Mouse (Mus musculus) hindbrain, embryonic 14.5 days (tissue): ENCODE data around the gene Mthfd2l. TPM values are rescaled to one million over a fixed set of nuclear protein-coding genes. Genes with fewer than 3 reads are reported as not detected.

Experiments
- ATAC-seq: fragments of 200-750 bp; cut with Nextera tagmentation; 2 replicates; pipeline ENCODE4 v1.8.0; 2017; ENCODE audit warnings: moderate number of reproducible peaks, mild to moderate bottlenecking, moderate TSS enrichment, moderate library complexity; ENCODE audit not compliant: low FRiP score
- DNase-seq: peaks from one replicate; pipeline ENCODE4 v3.0.0-alpha.2; 2015; ENCODE audit warnings: low spot score
- H3K27ac ChIP-seq: fragments of 300-500 bp; sonication (generic); 2 replicates; pipeline ENCODE4 v1.5.1; 2014; ENCODE audit warnings: mild to moderate bottlenecking, moderate library complexity
- H3K27me3 ChIP-seq: fragments of 300-500 bp; sonication (generic); 2 replicates; pipeline ENCODE4 v1.6.1; 2014; ENCODE audit warnings: mild to moderate bottlenecking, low read length, mixed read lengths; ENCODE audit not compliant: control insufficient read depth, insufficient read depth
- H3K36me3 ChIP-seq: fragments of 300-500 bp; sonication (generic); replicated peaks from 2 replicates; pipeline ENCODE4 v1.6.1; 2014; ENCODE audit not compliant: control insufficient read depth, insufficient read depth
- H3K4me1 ChIP-seq: fragments of 300-500 bp; sonication (generic); replicated peaks from 2 replicates; pipeline ENCODE4 v1.6.1; 2014; ENCODE audit warnings: antibody characterized with exemption, low read length, mixed read lengths; ENCODE audit not compliant: control insufficient read depth, insufficient read depth
- H3K4me2 ChIP-seq: fragments of 300-500 bp; sonication (generic); replicated peaks from 2 replicates; pipeline ENCODE4 v1.6.1; 2014; ENCODE audit warnings: mild to moderate bottlenecking, moderate library complexity
- H3K4me3 ChIP-seq: fragments of 300-500 bp; sonication (generic); replicated peaks from 2 replicates; pipeline ENCODE4 v1.5.1; 2014; ENCODE audit warnings: mild to moderate bottlenecking, low read length
- H3K9ac ChIP-seq: fragments of 300-500 bp; sonication (generic); 2 replicates; pipeline ENCODE4 v1.6.1; 2014
- H3K9me3 ChIP-seq: fragments of 300-500 bp; sonication (generic); 2 replicates; pipeline ENCODE4 v1.6.1; 2016; ENCODE audit warnings: low read length; ENCODE audit not compliant: control insufficient read depth
- WGBS: fragments of 180-500 bp; shearing (Covaris S2); extraction: QIAGEN DNeasy Blood & Tissue Kit; methylation state at CpG from one replicate; pipeline ENCODE4 v1.1.7; 2014; 5-methylcytosine and 5-hydroxymethylcytosine counted together
- polyA plus RNA-seq: library from polyadenylated mRNA; unstranded; fragments of >200 nt; fragmentation: Nextera tagmentation; extraction: Ambion mirVana; gene quantifications from 2 replicates; pipeline ENCODE4 v1.2.1, GENCODE M21; 2014

Mthfd2l gene
- polyA plus RNA-seq, 1 experiment from 2014 or later, result 88.3 TPM

DNA sequence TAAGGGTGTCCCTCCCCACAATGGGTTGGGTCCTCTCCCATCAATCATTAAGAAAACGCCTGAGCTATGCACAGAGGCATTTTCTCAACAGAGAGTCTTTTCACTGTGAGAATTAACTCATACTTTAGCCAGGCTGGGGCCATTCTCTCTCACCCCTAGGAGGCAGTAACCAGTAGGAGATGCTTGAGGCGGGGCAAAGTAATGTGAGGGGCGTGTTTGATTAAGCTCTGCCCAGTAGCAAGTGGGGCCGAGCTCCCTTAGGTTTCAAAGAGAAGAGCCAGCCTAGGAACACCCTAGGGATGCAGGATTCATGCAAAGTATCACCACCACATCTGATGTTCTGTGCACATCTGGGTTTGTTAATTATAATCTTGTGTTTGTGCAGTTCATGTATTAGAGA lies 34.5 kb downstream of the Mthfd2l start:
- H3K27me3 ChIP-seq, result no peaks in the 10 kb centered on the region
- WGBS, result 65% methylated on average over 4 of the region's 4 CpGs
- H3K36me3 ChIP-seq, result 0 out of 2 replicates have a peak, but pooled peaks cover 10% of the 10 kb centered on the region
- no peak overlapping the region for H3K4me3 ChIP-seq
- no peak for DNase-seq
- H3K4me2 ChIP-seq, result no peak overlapping the region
- no peak for ATAC-seq
- no peaks in the 10 kb centered on the region for H3K9me3 ChIP-seq
- H3K9ac ChIP-seq, result no peak overlapping the region
- no peak overlapping the region for H3K27ac ChIP-seq
- no peaks in the 10 kb centered on the region for H3K4me1 ChIP-seq

DNA sequence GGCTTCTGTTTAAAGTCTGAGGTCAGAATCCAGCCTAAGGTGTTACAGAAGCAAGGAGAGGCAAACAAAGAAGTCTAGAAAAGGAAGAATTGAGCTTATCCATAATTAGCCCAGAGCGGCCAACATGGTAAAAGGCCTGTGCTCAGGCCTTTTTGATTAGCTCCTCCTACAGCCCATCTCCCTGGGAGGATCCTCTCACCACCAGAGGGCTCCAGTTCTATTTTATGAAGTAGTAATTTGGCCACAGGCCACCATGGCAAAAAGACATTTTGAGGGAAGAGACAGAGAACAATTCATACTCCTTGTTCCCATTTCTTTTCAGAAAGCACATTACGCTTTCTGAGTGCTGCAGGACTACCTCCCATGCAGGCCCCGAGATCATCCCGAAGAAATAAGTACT lies 46.3 kb downstream of the Mthfd2l start:
- H3K27ac ChIP-seq, result no peak overlapping the region
- H3K4me3 ChIP-seq, result no peak overlapping the region
- peaks cover 22% of the 10 kb centered on the region; the same call in 1 of the 2 replicates for H3K36me3 ChIP-seq
- no peak for ATAC-seq
- no peak overlapping the region for H3K9ac ChIP-seq
- DNase-seq, result peak; percentile 69
- H3K9me3 ChIP-seq, result no peaks in the 10 kb centered on the region
- no peak overlapping the region for H3K4me2 ChIP-seq
- 80% methylated on average over 4 of the region's 4 CpGs for WGBS
- no peaks in the 10 kb centered on the region for H3K4me1 ChIP-seq
- H3K27me3 ChIP-seq, result no peaks in the 10 kb centered on the region

DNA sequence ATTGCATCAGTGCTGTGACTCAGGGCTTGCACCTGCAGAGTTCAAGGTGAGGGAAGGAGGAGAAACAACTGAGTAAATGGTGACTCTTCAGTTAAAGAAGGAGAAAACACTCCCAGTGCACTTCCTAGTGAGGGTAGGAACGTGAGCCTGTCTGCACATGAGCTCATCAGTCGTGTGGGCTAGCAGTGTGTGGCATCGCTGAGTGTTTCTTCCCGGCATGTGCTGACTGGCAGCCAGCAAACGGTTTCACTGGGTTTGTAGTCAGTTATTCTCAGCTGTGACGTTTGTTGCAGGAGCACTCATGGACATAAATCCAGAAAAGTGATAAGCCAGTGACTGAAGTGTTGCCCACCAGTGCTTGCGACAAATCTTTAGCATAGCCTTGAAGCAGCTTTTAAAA lies 49.4 kb downstream of the Mthfd2l start:
- no peaks in the 10 kb centered on the region for H3K4me1 ChIP-seq
- no peak for ATAC-seq
- H3K27ac ChIP-seq, result no peak overlapping the region
- DNase-seq, result no peak
- no peaks in the 10 kb centered on the region for H3K27me3 ChIP-seq
- WGBS, result 89% methylated on average over 7 of the region's 7 CpGs
- H3K9me3 ChIP-seq, result no peaks in the 10 kb centered on the region
- H3K4me3 ChIP-seq, result no peak overlapping the region
- peaks cover 18% of the 10 kb centered on the region; the same call in 1 of the 2 replicates for H3K36me3 ChIP-seq
- no peak overlapping the region for H3K4me2 ChIP-seq
- H3K9ac ChIP-seq, result no peak overlapping the region

DNA sequence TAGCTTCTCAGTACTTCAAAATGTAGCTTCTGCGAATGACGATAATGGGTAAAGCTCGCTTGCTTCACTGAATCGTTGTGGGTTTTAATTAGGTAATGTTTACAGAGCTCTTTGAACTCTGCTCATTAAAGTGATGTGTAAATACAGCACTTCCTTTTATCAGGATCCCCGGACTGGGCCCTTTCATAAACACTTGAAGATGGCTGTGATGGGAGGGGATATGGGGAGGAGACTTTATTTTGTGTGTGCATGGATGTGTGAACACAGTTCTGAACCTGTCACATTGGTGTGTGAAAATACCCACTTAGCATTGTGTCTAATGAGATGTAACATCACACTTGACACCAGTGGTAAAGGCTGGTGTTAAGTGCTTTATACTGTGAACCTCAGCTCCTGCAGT lies 56.7 kb downstream of the Mthfd2l start:
- no peaks in the 10 kb centered on the region for H3K27me3 ChIP-seq
- H3K9me3 ChIP-seq, result no peaks in the 10 kb centered on the region
- no peak for DNase-seq
- no peaks in the 10 kb centered on the region for H3K36me3 ChIP-seq
- no peaks in the 10 kb centered on the region for H3K4me1 ChIP-seq
- WGBS, result 74% methylated on average over 5 of the region's 5 CpGs
- ATAC-seq, result no peak
- no peak overlapping the region for H3K9ac ChIP-seq
- no peak overlapping the region for H3K4me2 ChIP-seq
- H3K4me3 ChIP-seq, result no peak overlapping the region
- H3K27ac ChIP-seq, result no peak overlapping the region

DNA sequence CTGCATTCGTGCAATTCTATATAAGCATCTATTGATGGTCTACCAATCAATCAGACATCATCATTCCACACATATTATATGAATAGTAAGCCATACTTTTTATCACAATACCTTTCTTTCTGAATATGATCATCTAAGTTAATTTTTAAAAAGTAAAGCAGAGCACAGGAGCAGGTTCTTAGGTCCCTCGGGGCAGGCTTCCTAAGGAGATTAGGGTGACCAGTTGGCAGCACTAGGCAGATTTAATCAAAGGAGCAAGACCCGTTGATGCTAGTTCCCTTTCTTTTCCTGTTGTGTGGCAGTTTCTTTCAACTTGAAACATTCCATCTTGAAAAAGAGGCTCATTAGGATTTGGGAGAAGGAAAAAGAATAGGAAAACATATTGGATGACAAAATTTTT lies 57.2 kb downstream of the Mthfd2l start:
- no peaks in the 10 kb centered on the region for H3K9me3 ChIP-seq
- no peak overlapping the region for H3K27ac ChIP-seq
- no peaks in the 10 kb centered on the region for H3K27me3 ChIP-seq
- H3K4me3 ChIP-seq, result no peak overlapping the region
- no peak overlapping the region for H3K4me2 ChIP-seq
- 88% methylated on average over 3 of the region's 3 CpGs for WGBS
- no peak for DNase-seq
- ATAC-seq, result no peak
- H3K9ac ChIP-seq, result no peak overlapping the region
- no peaks in the 10 kb centered on the region for H3K4me1 ChIP-seq
- no peaks in the 10 kb centered on the region for H3K36me3 ChIP-seq

DNA sequence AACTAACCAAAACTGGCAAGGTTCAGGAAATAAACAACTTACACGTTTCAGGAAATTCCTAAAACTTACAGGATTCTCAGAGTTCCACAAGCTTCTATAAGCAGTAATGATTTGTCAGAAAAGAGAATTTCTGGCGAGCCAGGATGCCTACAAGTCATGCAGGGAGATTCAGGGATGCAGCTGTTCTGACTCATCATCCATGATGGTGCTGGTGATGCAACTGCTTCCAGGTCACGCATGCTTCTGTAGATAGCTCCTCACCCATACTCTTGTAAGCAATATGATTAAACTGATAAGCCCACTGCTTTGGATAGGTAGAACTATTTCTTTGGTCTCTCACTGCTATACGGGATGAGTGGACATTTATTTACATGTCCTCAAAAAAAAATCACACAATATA lies 57.7 kb downstream of the Mthfd2l start:
- DNase-seq (no peak), ATAC-seq (no peak)
- Histone ChIP-seq H3K27me3 (no peaks in the 10 kb centered on the region), H3K9me3 (no peaks in the 10 kb centered on the region), H3K4me3 (no peak overlapping the region), H3K36me3 (no peaks in the 10 kb centered on the region), H3K9ac (no peak overlapping the region), H3K27ac (no peak overlapping the region), H3K4me1 (no peaks in the 10 kb centered on the region), H3K4me2 (no peak overlapping the region)
- 93% methylated on average over 4 of the region's 4 CpGs for WGBS

DNA sequence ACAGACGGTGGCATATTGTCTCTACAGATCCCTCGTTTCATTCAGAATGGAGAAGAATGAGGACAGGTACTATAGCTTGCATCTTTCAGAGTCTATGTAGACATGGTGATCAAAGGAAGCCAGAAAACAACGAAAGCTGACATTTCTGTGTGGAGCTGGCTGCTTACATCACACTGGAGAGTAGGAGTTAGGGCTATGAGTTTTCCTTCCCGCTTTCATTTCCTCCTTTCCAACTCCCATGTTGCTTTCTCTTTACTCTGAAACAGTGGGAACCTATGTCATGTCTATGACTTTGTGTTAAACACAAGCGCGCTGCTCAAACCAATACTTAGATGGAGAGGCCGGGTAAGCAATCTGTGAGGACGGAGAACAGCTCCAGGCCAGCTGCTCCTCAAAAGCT lies 69.0 kb downstream of the Mthfd2l start:
- Histone ChIP-seq H3K27ac (no peak overlapping the region), H3K4me1 (no peaks in the 10 kb centered on the region), H3K9ac (no peak overlapping the region), H3K36me3 (no peaks in the 10 kb centered on the region; the same call in 1 of the 2 replicates), H3K4me2 (no peak overlapping the region), H3K27me3 (no peaks in the 10 kb centered on the region), H3K4me3 (no peak overlapping the region), H3K9me3 (no peaks in the 10 kb centered on the region)
- ATAC-seq (no peak), DNase-seq (no peak)
- WGBS, result 94% methylated on average over 8 of the region's 8 CpGs

DNA sequence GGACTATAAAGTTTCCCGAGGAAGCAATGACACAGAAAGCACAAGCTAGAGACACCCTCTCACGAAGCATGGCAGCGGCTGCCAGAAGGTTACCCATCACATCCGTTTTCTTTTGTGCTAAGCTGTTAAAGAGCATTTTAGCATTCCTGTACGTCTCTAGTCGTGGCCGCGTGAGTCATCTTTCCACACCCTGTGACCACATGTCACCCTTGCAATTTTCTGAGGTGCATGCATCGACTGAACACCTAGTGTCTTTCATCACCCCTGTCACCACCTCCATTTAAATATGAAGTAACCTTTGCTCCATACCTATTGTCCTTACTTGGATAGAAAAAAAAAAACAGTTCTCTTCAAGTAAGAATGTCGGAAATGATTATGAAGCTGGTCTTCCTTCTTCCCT lies 84.3 kb downstream of the Mthfd2l start:
- WGBS, result 85% methylated on average over 10 of the region's 10 CpGs

DNA sequence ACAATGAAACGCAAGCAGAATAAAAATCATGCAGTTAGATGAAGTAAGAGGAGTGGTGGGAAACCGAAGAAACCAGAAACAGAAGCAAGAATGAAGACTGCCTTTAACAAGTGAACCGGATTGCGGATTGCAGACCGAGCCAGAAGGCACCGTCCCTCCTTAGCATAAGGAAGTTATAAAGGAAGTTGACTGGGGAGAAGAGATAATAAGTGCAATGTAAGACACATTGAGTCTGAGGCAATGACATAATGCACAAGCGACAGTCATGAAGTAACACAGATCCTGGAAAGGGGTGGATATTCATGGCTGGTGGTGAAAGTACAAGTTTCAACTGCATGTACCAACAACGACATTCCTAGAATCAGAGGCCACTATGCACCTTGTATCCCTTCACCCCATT lies 92.2 kb downstream of the Mthfd2l start:
- DNase-seq, result no peak
- H3K4me2 ChIP-seq, result no peak overlapping the region
- H3K4me1 ChIP-seq, result no peaks in the 10 kb centered on the region
- H3K9ac ChIP-seq, result no peak overlapping the region
- no peaks in the 10 kb centered on the region for H3K36me3 ChIP-seq
- H3K9me3 ChIP-seq, result no peaks in the 10 kb centered on the region
- H3K27ac ChIP-seq, result no peak overlapping the region
- 92% methylated on average over 8 of the region's 8 CpGs for WGBS
- no peaks in the 10 kb centered on the region for H3K27me3 ChIP-seq
- H3K4me3 ChIP-seq, result no peak overlapping the region
- ATAC-seq, result no peak

More for the DNA sequence above, 84.3 kb downstream of the Mthfd2l start:
- Histone ChIP-seq H3K36me3 (no peaks in the 10 kb centered on the region), H3K27me3 (no peaks in the 10 kb centered on the region), H3K9ac (no peak overlapping the region), H3K4me2 (no peak overlapping the region), H3K27ac (no peak overlapping the region), H3K4me1 (no peaks in the 10 kb centered on the region), H3K9me3 (no peaks in the 10 kb centered on the region), H3K4me3 (no peak overlapping the region)
- no peak for DNase-seq
- no peak for ATAC-seq

DNA sequence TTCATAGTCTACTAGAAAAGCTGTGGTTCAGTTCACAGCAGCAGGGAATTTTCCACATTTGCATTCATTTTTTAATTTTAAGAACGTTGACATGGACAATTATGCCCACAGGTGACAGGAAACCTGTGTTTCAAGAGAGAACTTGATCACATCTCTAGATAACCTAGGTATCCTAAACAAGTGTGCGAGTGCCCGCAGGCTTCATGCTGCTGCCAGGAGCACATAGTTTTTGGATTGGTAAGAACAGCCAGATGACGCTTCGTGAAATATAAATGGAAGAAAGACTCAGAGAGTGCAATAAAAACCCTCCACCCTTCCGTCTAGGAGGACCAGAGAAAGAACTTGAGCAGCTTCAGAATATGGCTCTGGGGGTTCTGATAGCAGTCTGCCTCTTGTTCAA lies 96.2 kb downstream of the Mthfd2l start, which contains the start of gene Epgn:
Gene Epgn, plus strand, starts transcription at position 301 of the 400 bp plus-strand sequence.
- DNase-seq, result no peak
- H3K36me3 ChIP-seq, result no peaks in the 10 kb centered on the region
- no peaks in the 10 kb centered on the region for H3K4me1 ChIP-seq
- no peak within 1 kb of the TSS for H3K4me3 ChIP-seq
- no peak within 1 kb of the TSS for H3K4me2 ChIP-seq
- H3K27ac ChIP-seq, result no peak within 1 kb of the TSS
- H3K9me3 ChIP-seq, result no peaks in the 10 kb centered on the region
- no peak within 1 kb of the TSS for H3K9ac ChIP-seq
- no peaks in the 10 kb centered on the region for H3K27me3 ChIP-seq
- 89% methylated on average over 6 of the region's 6 CpGs for WGBS
- no peak for ATAC-seq
